Mouse (Mus musculus) left cerebral cortex, postnatal 4 days (tissue): ENCODE measurements around the gene Gm21732. TPM values are rescaled to one million over a fixed set of nuclear protein-coding genes. Genes with fewer than 3 reads are reported as not detected.
"Not testable (repeated sequence)": the region's sequence is repeated elsewhere in the genome, so short reads cannot be mapped to it uniquely, and the experiment has no call there.

ENCODE experiments used
- DNase-seq: peaks from one replicate; pipeline ENCODE4 v3.0.0-alpha.2; 2022
- intact Hi-C: fragments of 180-260 bp; cut with DNase I; formaldehyde crosslinking; loops from one replicate; pipeline ENCODE4 v1.15.1; 2025
- total RNA-seq, 2 experiments: library from RNA; stranded (reverse); gene quantifications; 2 replicates each; pipeline ENCODE4 v1.2.3; 2021

The Gm21732 gene
- total RNA-seq, result not detected

DNA sequence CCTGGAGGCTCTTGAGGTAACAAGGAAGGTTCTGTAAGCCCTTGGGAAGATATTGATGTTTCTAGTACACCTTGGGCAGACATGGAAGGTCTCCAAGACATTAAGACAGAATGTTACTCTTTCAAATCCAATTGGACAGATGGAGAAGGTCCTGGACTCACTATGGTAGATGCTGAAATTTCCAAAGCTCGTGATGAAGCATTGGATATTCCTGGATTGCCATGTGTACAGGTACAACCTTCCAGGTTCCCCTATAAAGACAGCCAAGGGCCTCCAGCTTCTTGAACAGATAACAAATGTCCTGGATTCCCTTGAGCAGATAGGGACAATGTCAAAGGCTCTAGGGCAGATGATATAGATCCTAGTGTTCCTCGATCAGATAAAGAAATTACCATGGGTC lies at the start of gene Gm21732:
Gene Gm21732 (minus strand): TSS at position 101 of the 400 bp plus-strand sequence.
- intact Hi-C loops, DNase-seq: not testable (repeated sequence)

Other genes starting within 250 kb of the Gm21732 start
- not detected for gene Gm20897, start 73.5 kb downstream of the Gm21732 start, total RNA-seq